Mouse (Mus musculus) left cerebral cortex, adult 2 months (tissue): ENCODE measurements around the gene Rassf3. TPM values are rescaled to one million over a fixed set of nuclear protein-coding genes. Genes with fewer than 3 reads are reported as not detected.

Experiments
- DNase-seq, 2 experiments: peaks; one replicate each; pipeline ENCODE4 v3.0.0; 2021 to 2022; ENCODE audit warnings: low spot score in 2 of 2, mixed read lengths in 1 of 2; ENCODE audit errors: extremely low spot score in 1 of 2
- H3K27ac ChIP-seq: fragments of 200-600 bp; 2 replicates; pipeline ENCODE4 v1.8.1; 2022
- H3K4me3 ChIP-seq: fragments of 200-600 bp; 2 replicates; pipeline ENCODE4 v1.8.1; 2022
- CTCF ChIP-seq: fragments of 200-600 bp; IDR thresholded peaks from 2 replicates; pipeline ENCODE4 v1.8.1; 2022; ENCODE audit warnings: antibody characterized with exemption, mild to moderate bottlenecking, moderate library complexity
- intact Hi-C: fragments of 180-260 bp; cut with DNase I; formaldehyde crosslinking; loops from one replicate; pipeline ENCODE4 v1.15.1; 2025
- total RNA-seq, 2 experiments: library from RNA; stranded (reverse); gene quantifications; 2 replicates each; pipeline ENCODE4 v1.2.3; 2021

Rassf3 gene
- total RNA-seq, 2 experiments from 2014 or later = 39.4 to 40.1 TPM

DNA sequence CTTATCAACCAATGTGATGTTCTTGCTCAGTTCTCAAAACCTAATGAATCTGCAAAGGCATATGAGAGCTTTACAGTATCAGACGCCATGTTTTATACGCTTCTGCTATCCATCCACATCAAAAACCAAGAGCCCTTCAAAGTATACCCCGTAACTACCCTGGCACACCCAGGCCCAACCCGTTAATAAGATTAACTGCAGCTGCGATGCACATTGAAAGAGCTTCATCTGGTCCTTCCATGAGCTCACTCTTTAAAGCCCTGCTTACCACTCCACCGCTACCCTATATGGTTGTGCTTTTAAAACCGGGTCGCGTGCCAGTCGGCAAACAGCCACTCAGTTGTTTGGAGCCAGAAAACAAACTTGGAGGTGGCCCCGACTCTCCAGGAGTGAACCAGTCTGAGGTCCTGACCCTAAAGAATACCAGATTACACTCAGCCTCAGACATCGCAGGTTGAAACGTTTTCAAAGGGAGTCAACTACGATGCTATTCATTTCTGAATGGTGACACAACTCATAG is 50.6 kb downstream of the Rassf3 start:
- DNase-seq = no peak
- Histone ChIP-seq H3K4me3 (no peak overlapping the region), H3K27ac (no peak overlapping the region)
- intact Hi-C loops = loop anchor here (5.0 kb wide), 1 partner anchor 82 kb away; no protein-coding TSS in a partner anchor
- TF ChIP-seq CTCF = no peak

DNA sequence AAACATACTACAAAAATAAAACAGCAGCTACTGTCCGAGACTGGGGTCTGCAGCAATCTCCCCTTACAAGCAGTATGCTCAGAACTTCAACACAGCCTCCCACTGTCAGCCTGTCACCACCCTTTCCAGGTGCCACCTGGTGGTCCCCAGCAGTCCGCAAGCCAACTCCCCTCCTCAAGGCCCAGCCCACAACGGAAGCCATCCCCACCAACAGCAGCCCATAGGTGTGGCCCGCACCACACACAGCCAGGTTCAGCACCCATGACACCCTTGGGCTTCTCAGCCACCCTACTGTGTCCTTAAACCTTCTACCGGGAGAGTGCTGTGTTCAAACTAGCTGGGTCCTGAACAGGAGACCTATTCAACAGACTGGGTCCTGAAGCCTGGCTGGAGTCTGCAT is 51.1 kb downstream of the Rassf3 start:
- intact Hi-C loops = loop anchor here (5.0 kb wide), 1 partner anchor 82 kb away; no protein-coding TSS in a partner anchor
- DNase-seq = no peak
- Histone ChIP-seq H3K27ac (no peak overlapping the region), H3K4me3 (no peak overlapping the region)
- no peak for TF ChIP-seq CTCF

DNA sequence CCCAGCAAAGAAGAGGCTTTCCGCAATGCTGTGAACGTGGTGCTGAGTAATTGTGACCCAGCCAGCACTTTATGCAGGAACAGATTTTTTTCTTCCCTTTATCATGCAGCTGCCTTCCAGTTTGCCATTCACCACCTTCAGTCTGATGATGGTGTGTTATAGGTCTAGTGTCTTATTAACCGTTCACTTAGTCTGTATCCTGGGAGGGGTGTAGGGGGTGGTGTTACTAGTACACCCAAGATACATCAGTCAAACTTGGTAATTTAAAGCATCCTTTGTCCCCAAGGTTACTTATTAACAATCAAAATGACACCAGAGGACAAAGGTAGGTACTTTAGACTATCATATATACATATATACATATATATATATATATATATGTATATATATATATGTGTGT is 51.7 kb downstream of the Rassf3 start:
- TF ChIP-seq CTCF = no peak
- DNase-seq = no peak
- no peak overlapping the region for H3K27ac ChIP-seq
- no peak overlapping the region for H3K4me3 ChIP-seq
- intact Hi-C loops = no loop called here

DNA sequence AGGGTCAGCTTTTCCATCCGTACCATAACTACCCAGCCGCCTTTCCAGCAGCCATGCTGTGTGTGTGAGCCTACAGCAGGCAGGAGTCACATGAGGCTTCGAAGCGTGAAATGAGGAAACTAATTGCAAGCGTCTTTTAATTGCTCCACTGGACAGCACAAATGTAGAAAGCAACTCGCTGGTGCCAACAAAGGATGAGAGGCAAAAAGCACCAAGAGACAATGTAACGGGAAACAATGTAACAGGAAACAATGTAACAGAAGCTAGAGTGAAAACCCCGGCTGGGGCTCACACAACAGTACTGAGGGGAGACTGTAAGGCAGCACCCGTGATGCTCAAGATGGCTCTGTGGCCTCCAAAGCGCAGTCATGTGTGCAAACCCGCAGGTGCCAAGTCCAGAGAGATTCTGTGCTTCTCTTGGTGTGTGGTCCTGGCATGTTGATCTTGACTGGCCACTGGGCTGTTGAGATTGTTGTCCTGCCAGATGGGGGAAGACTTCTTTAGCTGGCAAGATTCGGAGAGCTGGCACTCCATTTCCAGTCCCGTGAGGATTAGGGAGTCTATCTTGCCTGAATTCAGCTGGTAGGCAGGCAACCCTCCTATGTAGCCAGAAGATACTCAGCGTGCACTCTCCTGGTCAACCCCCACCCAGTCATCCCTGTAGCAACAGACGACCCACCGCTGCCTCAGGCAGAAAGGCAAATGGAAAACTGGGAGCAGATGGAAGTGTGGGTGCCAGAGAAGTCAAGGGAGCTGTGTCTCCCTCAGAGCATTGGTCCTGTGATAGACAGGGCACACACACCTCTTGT is 52.4 kb downstream of the Rassf3 start:
- DNase-seq = no peak
- intact Hi-C loops = no loop called here
- Histone ChIP-seq H3K27ac (peak overlapping the region; percentile 40; the same call in 1 of the 2 replicates), H3K4me3 (no peak overlapping the region)
- no peak for TF ChIP-seq CTCF

DNA sequence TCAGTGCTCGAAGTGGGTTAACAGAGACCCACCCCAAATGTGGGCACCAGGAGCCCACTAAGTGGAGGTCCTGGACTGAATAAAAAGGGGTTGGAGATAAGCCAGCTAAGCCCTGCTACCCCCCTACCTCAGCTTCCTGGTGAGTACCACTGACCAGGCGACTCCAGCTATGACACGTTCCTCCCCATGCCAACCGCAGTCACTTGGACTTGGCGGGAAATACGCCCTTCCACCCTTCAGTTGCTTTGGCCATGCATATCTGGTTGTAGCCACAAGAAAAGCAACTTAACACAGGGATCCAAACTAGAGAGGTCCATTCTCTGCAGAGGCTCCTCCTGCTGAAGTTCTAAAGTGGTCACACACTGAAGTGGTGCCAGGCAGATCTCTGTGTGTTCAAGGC is 53.9 kb downstream of the Rassf3 start:
- Histone ChIP-seq H3K27ac (no peak overlapping the region), H3K4me3 (no peak overlapping the region)
- DNase-seq = no peak
- intact Hi-C loops = no loop called here
- no peak for TF ChIP-seq CTCF

DNA sequence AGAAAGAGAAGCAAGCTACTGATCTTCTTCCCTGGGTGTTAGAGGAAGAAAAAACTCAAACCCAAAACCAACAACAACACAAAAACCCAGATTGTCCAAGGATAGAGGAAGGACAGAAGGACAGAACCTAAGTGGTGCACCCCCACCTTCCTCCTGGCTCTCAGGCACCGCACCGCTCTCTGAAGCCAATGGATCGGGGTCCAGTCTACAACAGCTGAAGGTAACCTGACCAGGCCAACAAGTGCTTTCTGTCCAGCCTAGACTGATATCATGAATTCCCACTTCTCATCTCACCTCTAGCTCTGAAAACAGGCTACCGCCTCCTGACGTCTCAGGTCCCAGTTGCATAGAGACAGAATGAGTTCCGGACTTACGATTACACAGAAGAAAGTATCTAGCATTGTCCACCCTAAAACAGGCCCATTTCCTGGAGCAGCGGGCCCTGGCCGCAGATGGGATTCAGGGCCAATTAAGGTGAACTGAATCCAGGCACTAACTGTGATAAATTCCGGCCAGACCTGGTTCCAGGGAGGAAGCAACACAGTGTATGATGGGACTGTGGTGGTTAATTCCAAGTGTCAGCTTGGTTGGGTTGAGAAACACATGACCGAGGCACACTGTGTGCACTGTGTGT is 54.4 kb downstream of the Rassf3 start:
- DNase-seq = no peak
- no peak overlapping the region for H3K4me3 ChIP-seq
- no peak for TF ChIP-seq CTCF
- intact Hi-C loops = no loop called here
- H3K27ac ChIP-seq = no peak overlapping the region; the same call in 1 of the 2 replicates

DNA sequence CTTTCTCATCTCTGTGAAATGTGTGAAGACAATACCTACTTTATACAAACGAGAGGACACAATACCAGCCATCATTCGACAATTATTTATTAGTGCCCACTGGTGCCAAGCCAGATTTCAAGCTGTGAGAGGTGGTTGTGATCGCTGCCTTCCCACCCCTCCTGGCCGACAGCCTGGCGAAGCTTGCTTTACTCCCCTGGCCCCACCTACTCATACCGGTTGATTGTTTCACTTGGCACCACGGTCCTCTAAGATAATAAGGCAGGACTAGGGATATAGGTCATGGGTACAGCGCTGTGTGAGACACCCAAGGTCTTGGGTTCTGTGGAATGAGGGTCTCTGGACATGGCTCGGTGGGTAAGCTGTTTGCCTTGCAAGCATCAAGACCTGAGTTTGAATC is 55.1 kb downstream of the Rassf3 start:
- H3K4me3 ChIP-seq = no peak overlapping the region
- no peak for DNase-seq
- intact Hi-C loops = no loop called here
- TF ChIP-seq CTCF = no peak
- peak overlapping the region; percentile 8; the same call in 1 of the 2 replicates for H3K27ac ChIP-seq

DNA sequence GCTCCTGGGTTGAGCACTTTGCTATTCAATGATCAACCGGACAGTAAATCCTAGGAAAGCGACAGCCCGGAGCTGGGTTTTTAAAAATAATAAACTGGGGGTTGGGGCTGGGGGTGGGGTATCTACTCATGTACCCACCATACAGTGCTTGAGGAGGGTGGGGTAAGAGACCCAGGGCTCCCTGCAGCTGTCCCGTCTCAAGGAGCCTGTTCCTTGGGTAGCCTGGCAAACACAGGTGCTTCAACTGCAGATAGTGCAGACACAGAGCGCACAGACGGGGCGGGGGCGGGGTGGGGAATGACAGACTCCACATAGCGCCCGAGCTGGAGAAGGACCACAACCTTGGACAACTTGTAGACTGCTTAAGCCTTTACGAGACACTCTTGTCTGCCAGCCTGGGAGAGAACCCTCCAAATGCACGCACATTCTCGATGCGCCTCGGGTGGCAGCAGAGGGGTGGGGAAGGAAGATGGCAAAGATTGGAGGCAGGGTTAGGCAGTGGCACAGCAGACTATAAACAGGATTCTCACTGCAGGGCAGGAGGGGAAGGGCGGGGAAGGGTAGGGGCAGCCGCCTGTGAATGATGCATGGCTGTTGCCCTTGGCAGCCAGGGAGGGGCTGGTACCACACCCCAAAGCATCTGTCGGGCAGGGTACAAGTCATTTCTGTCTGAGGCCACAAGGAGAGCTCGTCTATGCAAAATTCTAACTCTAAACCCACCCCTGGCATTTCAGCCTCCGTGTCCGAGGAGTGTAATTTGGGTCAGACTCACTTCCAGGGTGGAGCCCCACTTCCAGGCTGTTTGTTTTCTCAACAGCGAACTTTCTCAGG is 56.3 kb downstream of the Rassf3 start:
- Histone ChIP-seq H3K27ac (no peak overlapping the region; the same call in 1 of the 2 replicates), H3K4me3 (no peak overlapping the region)
- TF ChIP-seq CTCF = no peak
- intact Hi-C loops = no loop called here
- no peak for DNase-seq

DNA sequence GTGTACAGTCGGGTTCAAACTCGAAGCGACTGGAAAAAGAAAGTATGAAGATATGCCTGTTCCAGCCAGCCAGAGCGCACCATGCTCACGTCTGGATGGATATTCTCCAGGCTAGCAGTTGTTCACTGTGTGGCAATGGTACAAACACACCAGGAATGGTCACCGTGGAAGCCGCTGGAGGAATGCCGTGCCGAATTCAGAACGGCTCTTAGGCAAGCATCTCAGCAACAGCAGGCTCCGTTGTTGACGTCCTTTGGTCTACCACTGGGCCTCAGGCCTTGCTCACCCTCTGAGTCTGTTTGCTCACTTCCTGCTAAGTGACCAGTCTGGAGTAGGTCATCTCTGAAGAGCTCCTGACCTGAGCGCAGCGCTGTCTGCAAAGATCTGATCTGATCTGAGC is 57.3 kb downstream of the Rassf3 start:
- intact Hi-C loops = no loop called here
- Histone ChIP-seq H3K4me3 (no peak overlapping the region), H3K27ac (no peak overlapping the region)
- DNase-seq = no peak
- TF ChIP-seq CTCF = no peak

DNA sequence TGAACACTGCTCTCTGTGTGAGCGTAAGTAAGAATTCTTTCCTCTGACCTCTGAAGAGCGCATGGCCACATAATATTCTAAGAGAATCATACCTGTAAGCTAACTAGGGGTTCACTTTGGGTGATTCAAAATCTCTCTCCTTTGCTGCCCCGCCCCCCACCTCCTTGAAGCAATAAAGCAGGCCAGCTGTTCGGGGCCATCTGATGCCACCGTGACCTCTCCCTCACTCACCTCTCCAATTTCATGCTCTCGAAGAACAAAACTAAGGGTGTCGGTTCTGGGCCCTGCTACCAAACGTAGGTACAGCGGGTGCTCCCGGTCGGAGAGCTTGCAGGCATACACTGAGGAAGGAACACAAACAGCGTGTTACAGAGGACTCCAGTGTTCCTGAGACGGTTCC is 62.0 kb downstream of the Rassf3 start:
- TF ChIP-seq CTCF = no peak
- no peak overlapping the region for H3K4me3 ChIP-seq
- intact Hi-C loops = no loop called here
- no peak for DNase-seq
- no peak overlapping the region for H3K27ac ChIP-seq

DNA sequence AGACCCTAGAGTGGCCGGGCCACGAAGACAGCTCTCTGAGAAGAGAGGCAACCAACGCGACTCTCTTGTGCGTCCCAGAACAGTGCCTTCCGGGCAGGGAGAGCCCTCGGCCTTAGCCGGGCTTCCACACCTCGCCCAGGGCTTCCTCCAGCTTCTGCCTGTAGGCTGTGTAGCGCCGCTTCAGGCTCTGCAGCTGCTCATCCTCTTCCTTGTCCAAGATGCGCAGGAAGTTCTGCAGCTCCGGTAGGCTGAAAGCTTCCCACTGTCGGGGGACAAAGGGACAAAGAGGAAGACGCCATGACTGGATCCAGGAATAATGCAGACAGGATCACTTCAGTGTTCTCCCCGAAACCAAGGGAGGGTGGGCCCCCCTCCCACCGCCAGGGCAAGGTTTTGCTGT is 63.3 kb downstream of the Rassf3 start:
- H3K27ac ChIP-seq = no peak overlapping the region
- TF ChIP-seq CTCF = no peak
- no peak for DNase-seq
- no peak overlapping the region for H3K4me3 ChIP-seq
- intact Hi-C loops = no loop called here
